Mouse (Mus musculus) erythroblast, embryonic 14.5 days (primary cell): ENCODE results near the gene Larp7. TPM values are rescaled to one million over a fixed set of nuclear protein-coding genes. Genes with fewer than 3 reads are reported as not detected.

Experiments used
- H3K27me3 ChIP-seq: 2 replicates; pipeline ENCODE4 v1.6.1; 2012; ENCODE audit warnings: inconsistent platforms; ENCODE audit not compliant: control insufficient read depth
- H3K36me3 ChIP-seq: 2 replicates; pipeline ENCODE4 v1.6.1; 2012; ENCODE audit warnings: mild to moderate bottlenecking, inconsistent platforms; ENCODE audit not compliant: control insufficient read depth
- H3K4me1 ChIP-seq: 2 replicates; pipeline ENCODE4 v1.6.1; 2012; ENCODE audit warnings: inconsistent platforms; ENCODE audit not compliant: control insufficient read depth
- H3K4me3 ChIP-seq: replicated peaks from 2 replicates; pipeline ENCODE3; 2012; ENCODE audit warnings: moderate library complexity, mild to moderate bottlenecking, inconsistent platforms
- H3K9me3 ChIP-seq: 2 replicates; pipeline ENCODE4 v1.6.1; 2012; ENCODE audit warnings: low read length, inconsistent platforms, mixed read lengths; ENCODE audit not compliant: control insufficient read depth
- GATA1 ChIP-seq: IDR thresholded peaks from 2 replicates; pipeline ENCODE4 v1.6.1; 2012; ENCODE audit warnings: low read length, inconsistent platforms, mixed read lengths
- TAL1 ChIP-seq: IDR thresholded peaks from 3 replicates; pipeline ENCODE4 v1.6.1; 2012; ENCODE audit warnings: low read length, inconsistent platforms, mixed read lengths
- polyA plus RNA-seq: library from polyadenylated mRNA; stranded (reverse); fragments of >175 nt; gene quantifications from 2 replicates; pipeline ENCODE4 v1.2.3, GENCODE M21; 2012

The Larp7 gene
- polyA plus RNA-seq, 1 experiment = 7.2 TPM

DNA sequence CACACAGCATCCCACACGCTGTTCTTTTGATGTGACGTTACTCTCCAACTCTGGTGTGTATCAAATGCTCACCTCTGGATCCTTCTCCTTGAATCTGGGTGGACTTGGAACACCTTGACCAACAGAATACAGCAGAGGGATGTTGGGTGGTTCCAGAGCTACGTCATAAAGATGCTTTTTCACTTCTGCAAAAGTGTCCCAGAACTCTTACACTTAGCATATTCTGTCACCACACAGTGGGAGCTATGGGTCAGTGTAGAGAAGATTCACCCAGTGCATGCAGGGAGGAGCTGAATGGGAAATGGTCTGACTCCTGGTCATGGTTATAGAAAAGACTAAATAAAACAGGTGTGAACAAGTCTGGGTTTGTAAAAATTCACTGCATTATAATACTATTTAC lies 60.5 kb downstream of the Larp7 start:
- Histone ChIP-seq H3K4me3 (no peak overlapping the region), H3K27me3 (peaks cover 8% of the 10 kb centered on the region), H3K9me3 (no peaks in the 10 kb centered on the region), H3K4me1 (no peaks in the 10 kb centered on the region), H3K36me3 (no peaks in the 10 kb centered on the region)
- no peak for TF ChIP-seq GATA1
- no peak for TF ChIP-seq TAL1

DNA sequence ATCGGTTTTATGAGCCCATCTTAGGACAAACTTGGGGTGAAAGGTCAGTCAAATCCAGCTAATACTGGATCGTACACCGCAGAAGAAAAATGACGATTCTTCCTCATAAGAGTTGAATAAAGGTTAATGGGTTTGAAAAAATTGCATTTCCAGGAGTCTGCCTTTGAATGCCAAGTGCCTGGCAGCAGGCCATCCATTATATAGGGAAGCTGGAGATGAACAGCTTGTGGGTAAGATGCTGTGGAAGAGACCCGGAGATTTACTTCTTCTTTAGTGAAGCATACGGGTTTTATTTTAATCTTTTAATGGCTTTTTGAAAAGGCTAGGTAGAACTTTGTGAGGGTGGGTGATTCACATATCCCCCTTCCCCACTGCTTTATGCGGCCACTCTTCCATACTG lies 65.8 kb downstream of the Larp7 start:
- TF ChIP-seq TAL1 (no peak), GATA1 (no peak)
- no peaks in the 10 kb centered on the region for H3K36me3 ChIP-seq
- no peaks in the 10 kb centered on the region for H3K9me3 ChIP-seq
- no peaks in the 10 kb centered on the region for H3K27me3 ChIP-seq
- no peak overlapping the region for H3K4me3 ChIP-seq
- H3K4me1 ChIP-seq = no peaks in the 10 kb centered on the region

Other genes with a start within 250 kb of the Larp7 start
- 0.07 and 0.29 TPM in 2 replicates for gene Ank2, start 54.0 kb downstream of the Larp7 start, polyA plus RNA-seq
- 0.10 and 0.15 TPM in 2 replicates for gene Zgrf1, start 140 bp upstream of the Larp7 start, polyA plus RNA-seq
- gene Neurog2, start 79.8 kb upstream of the Larp7 start, polyA plus RNA-seq = not detected in 2 replicates
- gene Alpk1, start 227.2 kb upstream of the Larp7 start, polyA plus RNA-seq = not detected in 2 replicates
- gene Tifa, start 236.5 kb upstream of the Larp7 start, polyA plus RNA-seq = 7.4 and 7.6 TPM in 2 replicates